Mouse (Mus musculus): Measurements from ENCODE around the gene Cx3cr1. TPM values are rescaled to one million over a fixed set of nuclear protein-coding genes. Genes with fewer than 3 reads are reported as not detected.
A peak's percentile ranks its signal among the peaks of the same experiment; 100 is the strongest.

Gene Cx3cr1
- total RNA-seq, 2 experiments from 2014 or later, result 26.6 to 28.4 TPM

DNA sequence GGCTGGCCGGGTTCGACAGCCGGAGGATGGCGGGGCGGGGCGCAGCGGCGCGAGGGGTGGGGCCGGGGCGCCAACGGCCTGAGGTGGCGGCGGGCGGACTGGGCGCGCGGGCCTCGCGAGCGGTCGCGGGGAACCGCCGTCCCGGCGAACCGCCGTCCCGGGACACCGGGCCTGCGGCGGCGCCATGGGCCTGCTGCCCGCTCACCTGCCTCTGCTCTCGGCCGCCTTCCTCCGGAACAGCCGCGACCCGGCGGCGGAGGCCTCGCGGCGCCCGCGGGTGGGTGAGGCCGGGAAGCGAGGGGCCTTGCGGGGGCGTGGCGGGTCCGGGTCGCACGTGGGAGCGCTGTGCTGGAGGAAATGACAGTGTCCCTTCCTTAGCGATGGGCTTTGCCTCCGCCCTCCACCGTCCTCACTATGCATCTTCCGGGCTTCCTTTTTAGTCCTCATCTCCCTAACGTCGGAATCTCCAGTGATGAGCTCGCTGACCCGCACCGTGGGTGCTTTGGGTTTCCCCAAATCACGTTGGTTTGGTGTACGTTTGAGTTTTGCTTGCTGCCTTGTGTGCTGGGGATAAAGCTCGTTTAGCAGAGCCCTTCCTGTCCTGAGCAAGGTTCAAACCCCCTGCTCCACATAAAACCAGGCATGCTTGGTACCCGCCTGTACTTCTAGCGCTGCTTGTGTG lies 174.5 kb downstream of the Cx3cr1 start:
- DNase-seq (ENCODE audit: low spot score in 2 of 2), result peak; percentile 23 to 42

DNA sequence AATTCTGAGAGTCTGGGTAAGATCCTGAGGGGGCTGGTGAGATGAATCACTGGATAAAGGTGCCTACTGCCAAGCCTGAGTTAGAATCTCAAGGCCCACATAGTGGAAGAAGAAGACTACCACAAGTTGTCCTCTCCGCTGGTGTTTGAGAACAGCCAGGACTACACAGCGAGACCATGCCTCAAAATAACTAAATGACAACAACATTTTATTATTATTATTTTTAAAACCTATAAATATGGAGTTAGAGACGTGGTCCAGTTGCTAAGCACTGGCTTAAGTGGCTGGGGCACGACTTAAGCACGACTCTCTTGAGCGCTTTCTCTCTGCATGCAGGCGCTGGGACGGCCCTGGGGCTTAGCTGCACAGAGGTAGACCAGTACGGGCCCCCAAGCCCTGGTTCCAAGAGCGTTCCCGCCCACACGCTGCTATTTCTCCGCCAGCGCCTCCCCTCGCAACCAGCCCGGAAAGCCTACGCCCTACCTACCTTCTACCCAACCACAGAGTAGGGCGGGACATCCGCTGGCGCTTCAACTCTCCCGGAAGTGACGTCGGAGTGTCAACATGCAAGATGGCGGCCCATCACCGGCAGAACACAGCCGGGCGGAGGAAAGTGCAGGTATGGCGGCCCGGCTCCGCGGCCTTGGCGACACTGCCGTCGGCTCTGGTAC lies 175.2 kb downstream of the Cx3cr1 start, which contains the start of gene Wdr48:
Gene Wdr48, plus strand, starts transcription at position 540 of the 671 bp plus-strand sequence.
- peak; percentile 96 to 97 for DNase-seq (ENCODE audit: low spot score in 2 of 2)

DNA sequence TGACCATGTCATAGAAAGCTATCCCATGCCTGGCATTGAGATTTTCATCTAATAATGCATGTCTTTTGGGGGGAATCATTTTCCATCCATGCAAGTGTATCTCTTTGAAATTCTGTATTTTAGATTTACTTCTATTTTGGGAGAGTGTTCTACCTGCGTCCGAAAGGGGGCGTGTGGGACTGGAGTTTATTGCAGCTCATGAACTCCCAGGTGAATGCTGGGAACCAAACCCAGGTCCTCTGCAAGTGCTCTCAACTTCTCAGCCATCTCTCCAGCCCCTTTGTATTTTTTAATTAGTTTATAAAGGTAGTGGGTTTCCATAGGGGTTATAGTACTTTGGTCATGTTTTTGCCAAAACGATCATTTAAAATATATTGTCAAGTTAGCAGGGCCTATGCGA lies 175.8 kb downstream of the Cx3cr1 start:
- no peak for DNase-seq (ENCODE audit: low spot score in 2 of 2)

DNA sequence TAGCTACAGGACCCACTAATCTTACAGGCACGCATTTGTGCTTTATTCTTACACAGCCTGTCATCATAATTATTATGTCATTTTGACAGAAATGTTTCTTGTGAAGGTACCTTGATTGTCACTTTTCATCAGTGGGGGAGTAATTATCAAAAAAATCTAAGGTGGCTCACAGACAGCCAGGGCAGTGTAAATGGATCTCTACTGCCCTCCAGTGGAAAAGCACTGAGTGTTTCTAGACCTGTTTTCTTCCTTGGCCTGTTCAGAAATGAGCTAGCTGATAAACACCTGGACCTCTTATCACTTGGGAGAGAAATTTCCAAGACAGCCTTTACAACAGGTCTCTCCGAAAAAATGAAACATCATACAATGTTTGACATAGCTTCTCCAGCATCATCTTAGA lies 179.0 kb downstream of the Cx3cr1 start:
- DNase-seq (ENCODE audit: low spot score in 2 of 2), result peak in 1 of 2 experiments; percentile 30

DNA sequence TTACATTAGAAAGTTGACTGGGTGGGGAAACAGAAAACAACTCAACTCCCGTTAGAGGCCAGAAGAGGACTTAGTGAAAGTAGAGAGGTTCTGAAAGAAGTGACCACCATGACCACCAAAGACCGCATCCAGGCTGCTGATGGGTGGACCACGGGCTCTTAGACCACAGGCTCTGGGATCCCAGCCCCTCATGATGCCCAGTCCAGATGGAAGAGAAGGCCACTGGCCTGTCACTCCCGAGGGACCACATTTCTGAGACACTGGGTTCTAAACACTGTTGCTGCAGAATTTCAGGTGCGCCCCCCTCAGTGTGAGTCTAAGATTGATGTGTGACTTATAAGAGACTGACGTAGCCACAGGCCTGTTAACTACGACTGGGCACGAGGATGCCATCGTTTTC lies 180.2 kb downstream of the Cx3cr1 start:
- DNase-seq (ENCODE audit: low spot score in 2 of 2), result no peak

DNA sequence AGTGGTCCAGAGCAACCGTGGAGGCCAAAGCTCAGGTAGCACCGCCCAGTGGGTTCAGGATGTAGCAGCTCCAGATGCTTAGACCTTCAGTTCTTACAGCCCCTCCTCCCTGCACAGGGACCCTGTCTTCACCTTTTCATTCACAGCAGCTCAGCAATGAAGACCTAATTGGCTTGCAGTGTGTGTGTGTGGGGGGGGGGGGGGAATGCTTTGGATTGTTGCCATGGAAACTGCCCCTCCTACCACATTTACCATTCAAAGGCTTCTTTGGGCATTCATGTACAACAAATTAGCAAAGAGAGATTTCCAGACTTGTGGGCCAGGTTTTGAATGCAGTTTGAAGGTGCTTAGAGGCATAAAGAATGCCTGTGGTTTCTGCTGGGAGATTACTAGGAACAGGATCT lies 180.8 kb downstream of the Cx3cr1 start:
- DNase-seq (ENCODE audit: low spot score in 2 of 2), result no peak

DNA sequence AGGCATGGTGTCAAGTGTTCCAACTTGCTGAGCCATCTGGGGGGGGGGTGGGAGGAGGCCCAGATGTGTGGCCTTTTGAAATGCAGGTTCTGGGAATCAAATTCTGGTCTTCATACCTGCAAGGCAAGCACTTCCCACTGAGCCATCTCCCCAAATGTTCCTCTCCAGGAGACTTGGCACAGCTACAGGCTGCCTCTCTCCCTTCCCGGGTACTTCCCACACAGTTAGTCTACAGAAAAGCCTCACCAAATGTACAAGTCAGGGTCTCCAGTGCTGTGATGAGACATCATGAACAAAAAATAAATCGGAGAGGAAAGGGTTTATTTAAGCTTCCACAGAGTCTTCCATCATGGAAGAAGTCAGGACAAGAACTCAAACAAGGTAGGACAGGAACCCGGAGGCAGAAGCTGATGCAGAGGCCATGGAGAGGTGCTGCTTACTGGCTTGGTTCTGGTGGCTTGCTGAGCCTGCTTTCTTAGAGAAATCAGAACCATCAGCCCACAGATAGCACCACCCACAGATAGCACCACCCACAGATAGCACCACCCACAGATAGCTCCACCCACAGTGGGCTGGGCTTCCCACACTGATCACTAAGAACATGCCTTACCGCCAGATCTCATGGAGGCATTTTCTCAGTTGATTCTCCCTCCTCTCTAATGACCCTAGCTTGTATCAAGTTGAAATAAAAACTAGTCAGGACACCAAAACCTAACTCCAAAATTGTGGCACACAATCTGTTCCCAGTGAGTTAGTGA lies 182.4 kb downstream of the Cx3cr1 start:
- no peak for DNase-seq (ENCODE audit: low spot score in 2 of 2)

DNA sequence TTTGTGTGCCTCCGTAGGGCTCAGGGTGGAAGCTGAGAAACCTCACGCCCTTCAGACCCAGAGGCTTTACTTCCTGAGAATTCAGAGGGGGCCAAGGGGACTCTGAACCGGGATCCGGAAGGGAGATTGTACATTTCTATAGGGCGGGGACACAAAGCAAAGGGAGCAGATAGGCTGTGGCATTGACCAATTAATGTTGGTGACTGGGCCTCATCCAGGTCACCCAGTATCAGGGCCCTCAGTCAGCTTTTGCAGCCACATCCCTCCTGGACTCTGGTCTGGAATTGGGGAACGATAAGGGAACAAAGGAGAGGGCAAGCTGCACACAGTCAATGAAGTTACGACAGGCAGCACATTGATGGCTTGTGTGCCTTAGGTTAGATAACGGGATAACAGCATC lies 215.5 kb downstream of the Cx3cr1 start:
- no peak for DNase-seq (ENCODE audit: low spot score in 2 of 2)

DNA sequence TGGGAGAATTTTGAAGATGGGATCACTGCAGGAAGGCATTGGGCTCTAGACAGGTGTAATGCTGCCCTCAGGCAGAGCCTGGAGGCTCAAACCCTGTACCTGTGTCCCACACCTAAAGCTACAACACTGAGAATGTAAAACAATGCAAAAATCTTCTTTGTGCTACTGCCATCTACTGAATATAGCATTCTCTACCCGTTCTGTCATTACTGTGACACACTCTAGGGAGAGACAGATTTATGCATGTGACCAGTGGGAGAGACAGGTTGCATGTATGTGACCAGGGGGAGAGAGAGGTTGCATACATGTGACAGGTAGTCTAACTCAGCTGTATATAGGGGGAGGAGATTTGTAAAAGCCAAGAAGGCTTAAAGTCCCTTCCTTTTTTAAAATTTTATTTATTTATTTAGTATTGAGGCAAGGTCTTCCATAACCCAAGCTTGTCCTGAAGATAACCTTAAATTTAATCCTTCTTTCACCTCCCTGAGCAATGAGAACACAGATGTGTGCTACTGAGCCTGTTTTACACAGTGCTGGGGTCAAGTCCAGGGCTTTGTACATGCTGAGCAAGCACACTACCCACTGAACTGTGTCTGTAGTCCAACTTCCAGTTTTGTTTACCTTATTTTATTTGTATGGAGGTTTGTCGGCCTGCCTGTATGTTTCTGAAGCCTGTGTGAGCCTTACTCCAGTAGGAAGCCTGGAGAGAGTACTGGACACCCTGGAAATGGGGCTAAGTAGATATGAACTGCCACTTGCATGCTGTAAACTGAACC lies 216.4 kb downstream of the Cx3cr1 start:
- DNase-seq (ENCODE audit: low spot score in 2 of 2), result no peak

DNA sequence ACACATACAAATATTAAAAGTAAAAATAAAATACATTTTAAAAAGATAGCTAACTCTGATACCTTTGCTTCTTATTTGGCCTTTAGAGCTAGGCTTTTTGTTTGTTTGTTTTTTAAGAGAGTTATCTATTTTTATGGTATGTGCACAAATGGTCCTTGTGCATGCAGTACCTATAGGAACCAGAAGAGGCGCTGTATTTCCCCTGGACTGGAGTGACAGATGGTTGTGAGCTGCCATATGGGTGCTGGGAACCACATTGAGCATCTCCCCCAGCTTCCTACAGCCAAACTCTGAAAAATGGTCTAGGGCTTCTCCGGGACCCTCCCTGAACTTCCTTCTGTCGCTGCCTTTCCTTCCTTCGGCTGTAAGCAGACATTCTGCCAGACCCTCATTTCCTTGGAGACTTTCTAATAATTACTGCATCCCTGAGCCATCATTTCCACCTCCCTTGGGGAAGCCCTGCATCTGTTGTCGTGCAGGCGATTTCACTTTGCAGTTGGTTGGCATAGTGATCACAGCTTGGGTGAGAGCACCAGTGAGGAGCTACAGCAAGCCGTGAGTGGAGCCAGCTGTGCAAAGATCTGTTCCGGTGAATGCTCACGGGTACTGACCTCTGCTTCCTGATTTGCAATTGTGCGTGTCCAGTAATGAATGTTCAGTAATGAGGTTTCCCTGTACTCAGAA lies 217.2 kb downstream of the Cx3cr1 start:
- no peak for DNase-seq (ENCODE audit: low spot score in 2 of 2)

Other genes starting within 250 kb of the Cx3cr1 start
- gene Scn11a, start 244.4 kb downstream of the Cx3cr1 start, total RNA-seq (2021), result under 1 TPM; 0.19 to 0.26 TPM
- gene Wdr48, start 175.0 kb downstream of the Cx3cr1 start, total RNA-seq (2021), result 10 to 100 TPM; 76.0 to 76.9 TPM
- 10 to 100 TPM; 37.1 to 38.2 TPM for gene Gorasp1, start 132.3 kb downstream of the Cx3cr1 start, total RNA-seq (2021)
- gene Ttc21a, start 132.3 kb downstream of the Cx3cr1 start, total RNA-seq (2021), result under 1 TPM; 0.19 to 0.49 TPM
- 10 to 100 TPM; 20.5 to 26.8 TPM for gene Csrnp1, start 85.2 kb downstream of the Cx3cr1 start, total RNA-seq (2021)
- under 1 TPM; 0.07 to 0.12 TPM for gene Xirp1, start 46.3 kb downstream of the Cx3cr1 start, total RNA-seq (2021)
- gene Ccr8, start 22.2 kb upstream of the Cx3cr1 start, total RNA-seq (2021), result not detected
- gene Slc25a38, start 40.5 kb upstream of the Cx3cr1 start, total RNA-seq (2021), result 10 to 100 TPM; 26.0 to 26.5 TPM
- gene Rpsa, start 57.8 kb upstream of the Cx3cr1 start, total RNA-seq (2021), result 100 to 1,000 TPM; 449 to 459 TPM
- gene Mobp, start 79.8 kb upstream of the Cx3cr1 start, total RNA-seq (2021), result 100 to 1,000 TPM; 189 to 204 TPM
- gene Myrip, start 231.6 kb upstream of the Cx3cr1 start, total RNA-seq (2021), result 10 to 100 TPM; 79.9 to 84.9 TPM

Measured in left cerebral cortex, adult 18-20 months (tissue).